Mouse (Mus musculus): ENCODE measurements at regions not wholly inside any gene's neighbourhood (a gene's known extent, or its start where the extent isn't known, plus 50 kb on each side); places are given as distances from the start of the nearest gene placed in this dataset.

DNA sequence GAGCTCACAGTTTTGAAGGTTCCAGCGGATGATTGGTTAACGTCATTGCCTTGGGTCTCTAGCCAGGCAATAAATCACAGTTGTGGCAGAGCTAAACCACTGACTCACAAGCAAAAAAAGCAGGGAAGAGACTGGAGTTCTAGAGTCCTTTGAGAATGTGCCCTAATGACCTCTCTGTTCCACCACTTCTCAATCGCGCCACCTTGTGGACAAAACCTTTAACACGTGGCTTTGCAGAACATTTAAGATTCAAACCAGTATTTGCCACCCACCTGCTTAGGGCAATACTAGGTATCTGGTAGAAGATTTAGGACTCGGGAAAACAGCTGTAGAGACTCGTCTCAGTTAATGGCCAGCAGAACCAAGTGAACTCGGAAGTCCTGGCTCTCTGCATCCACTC is 254.8 kb upstream of the Gjb5 start:
- ATAC-seq (ENCODE audit: low FRiP score, low TSS enrichment) = no peak
- no peaks in the 10 kb centered on the region for H3K36me3 ChIP-seq (ENCODE audit: insufficient read depth, low read length)

DNA sequence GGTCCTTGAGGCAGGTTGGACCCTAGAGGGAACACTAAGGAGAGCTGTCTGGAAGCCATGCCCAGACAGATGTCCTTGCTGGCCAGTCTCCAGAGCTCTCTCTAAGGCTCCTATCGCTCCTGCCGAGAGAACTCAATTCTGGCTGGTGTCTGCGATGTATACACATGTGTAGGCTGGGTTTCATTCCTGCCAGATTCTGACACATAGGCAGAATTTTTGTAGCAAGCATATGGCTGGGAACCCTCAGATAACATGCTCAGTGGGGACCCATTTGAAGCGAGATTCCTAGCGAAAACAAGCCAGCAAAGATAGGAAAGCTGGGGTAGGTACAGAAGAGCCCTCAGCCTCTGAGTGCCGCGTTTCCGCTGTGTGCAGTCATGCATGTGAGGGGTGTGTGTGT is 242.9 kb upstream of the Gjb5 start:
- WGBS = 56% methylated on average over 8 of the region's 8 CpGs
- H3K4me3 ChIP-seq (ENCODE audit: low read length) = no peak overlapping the region
- no peak overlapping the region for H3K27ac ChIP-seq (ENCODE audit: low read length)
- H3K27me3 ChIP-seq (ENCODE audit: insufficient read depth, low read length) = no peaks in the 10 kb centered on the region
- H3K4me2 ChIP-seq (replicated peaks; ENCODE audit: low read depth, low read length) = no peak overlapping the region
- no peak overlapping the region for H3K9ac ChIP-seq (replicated peaks; ENCODE audit: low read length)
- H3K36me3 ChIP-seq (ENCODE audit: insufficient read depth, low read length) = no peaks in the 10 kb centered on the region
- no peak for ATAC-seq (ENCODE audit: low FRiP score, low TSS enrichment)
- no peaks in the 10 kb centered on the region for H3K9me3 ChIP-seq (ENCODE audit: low read length)
- no peaks in the 10 kb centered on the region for H3K4me1 ChIP-seq (ENCODE audit: insufficient read depth, low read length)

More for the DNA sequence above, 254.8 kb upstream of the Gjb5 start:
- 46% methylated on average over 8 of the region's 8 CpGs for WGBS
- Histone ChIP-seq H3K27me3 (ENCODE audit: insufficient read depth, low read length) (no peaks in the 10 kb centered on the region), H3K4me2 (replicated peaks; ENCODE audit: low read depth, low read length) (no peak overlapping the region), H3K27ac (ENCODE audit: low read length) (no peak overlapping the region), H3K4me1 (ENCODE audit: insufficient read depth, low read length) (no peaks in the 10 kb centered on the region), H3K9ac (replicated peaks; ENCODE audit: low read length) (no peak overlapping the region), H3K9me3 (ENCODE audit: low read length) (no peaks in the 10 kb centered on the region), H3K4me3 (ENCODE audit: low read length) (no peak overlapping the region)

DNA sequence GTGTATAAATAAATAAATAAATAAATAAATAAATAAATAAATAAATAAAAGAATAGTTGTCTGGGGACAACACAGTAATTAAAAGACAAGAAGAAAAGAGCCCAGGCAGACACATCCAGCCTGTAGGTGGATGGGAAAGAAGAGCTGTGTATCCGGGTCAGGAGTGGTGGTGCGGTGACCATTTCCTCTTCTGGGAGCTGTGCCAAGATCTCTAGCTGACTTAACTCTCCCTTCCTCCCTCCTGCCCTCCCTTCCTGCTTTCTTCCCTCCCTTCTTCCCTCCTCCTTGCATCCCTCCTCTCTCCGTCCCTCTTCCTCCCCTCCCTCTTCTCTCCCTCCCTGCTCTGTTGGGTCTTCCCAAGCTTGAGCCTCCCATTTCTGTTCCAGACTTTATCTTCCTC is 240.6 kb upstream of the Gjb5 start:
- Histone ChIP-seq H3K27me3 (ENCODE audit: insufficient read depth, low read length) (no peaks in the 10 kb centered on the region), H3K4me3 (ENCODE audit: low read length) (no peak overlapping the region), H3K4me2 (replicated peaks; ENCODE audit: low read depth, low read length) (no peak overlapping the region), H3K27ac (ENCODE audit: low read length) (no peak overlapping the region), H3K4me1 (ENCODE audit: insufficient read depth, low read length) (no peaks in the 10 kb centered on the region), H3K9ac (replicated peaks; ENCODE audit: low read length) (no peak overlapping the region), H3K9me3 (ENCODE audit: low read length) (no peaks in the 10 kb centered on the region), H3K36me3 (ENCODE audit: insufficient read depth, low read length) (no peaks in the 10 kb centered on the region)
- ATAC-seq (ENCODE audit: low FRiP score, low TSS enrichment) = no peak
- WGBS = 24% methylated on average over 3 of the region's 3 CpGs

DNA sequence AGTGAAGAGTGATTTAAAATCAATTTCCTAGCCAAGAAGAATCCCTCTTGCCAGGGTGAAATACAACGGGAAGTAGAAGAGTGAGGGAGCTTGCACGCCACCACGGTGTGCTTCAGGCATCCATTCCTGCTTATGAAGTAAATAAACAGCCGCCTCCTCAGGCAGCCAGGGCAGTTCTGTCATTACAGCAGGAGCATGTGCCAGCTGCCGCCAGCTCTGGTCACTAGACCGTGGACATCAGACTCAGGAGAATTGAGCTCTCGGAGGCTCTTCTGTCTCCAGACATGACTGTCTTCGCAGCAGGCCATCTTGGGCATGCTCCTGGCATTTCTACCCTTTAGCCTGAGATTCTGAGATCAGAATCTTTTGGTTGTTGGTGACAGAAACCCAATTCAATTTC is 236.1 kb upstream of the Gjb5 start:
- H3K4me3 ChIP-seq (ENCODE audit: low read length) = no peak overlapping the region
- ATAC-seq (ENCODE audit: low FRiP score, low TSS enrichment) = no peak
- no peaks in the 10 kb centered on the region for H3K4me1 ChIP-seq (ENCODE audit: insufficient read depth, low read length)
- no peak overlapping the region for H3K27ac ChIP-seq (ENCODE audit: low read length)
- H3K9me3 ChIP-seq (ENCODE audit: low read length) = no peaks in the 10 kb centered on the region
- no peaks in the 10 kb centered on the region for H3K27me3 ChIP-seq (ENCODE audit: insufficient read depth, low read length)
- H3K4me2 ChIP-seq (replicated peaks; ENCODE audit: low read depth, low read length) = no peak overlapping the region
- H3K36me3 ChIP-seq (ENCODE audit: insufficient read depth, low read length) = no peaks in the 10 kb centered on the region
- no peak overlapping the region for H3K9ac ChIP-seq (replicated peaks; ENCODE audit: low read length)
- WGBS = 37% methylated on average over 8 of the region's 8 CpGs

DNA sequence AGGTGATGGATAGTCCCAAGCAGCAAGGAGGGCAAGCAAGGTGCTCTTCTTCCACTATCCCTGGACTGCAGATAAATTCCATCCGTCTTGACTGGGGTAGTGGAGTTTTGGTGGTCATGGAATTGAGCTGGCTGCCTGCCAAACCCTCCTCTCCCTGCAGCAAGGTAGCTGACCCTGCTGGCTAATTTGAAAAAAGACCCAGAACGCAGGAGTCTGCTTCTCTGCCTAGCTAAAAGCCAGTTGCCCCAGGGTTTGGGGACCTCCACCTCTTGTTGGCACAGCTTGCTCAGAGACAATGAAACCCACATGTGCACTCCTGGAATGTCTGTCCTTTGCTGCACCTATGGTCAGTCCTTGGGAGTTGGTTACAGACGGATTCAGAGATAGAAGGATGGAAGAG is 233.6 kb upstream of the Gjb5 start:
- ATAC-seq (ENCODE audit: low FRiP score, low TSS enrichment) = no peak
- Histone ChIP-seq H3K27ac (ENCODE audit: low read length) (no peak overlapping the region), H3K4me2 (replicated peaks; ENCODE audit: low read depth, low read length) (no peak overlapping the region), H3K4me1 (ENCODE audit: insufficient read depth, low read length) (no peaks in the 10 kb centered on the region), H3K4me3 (ENCODE audit: low read length) (no peak overlapping the region), H3K9me3 (ENCODE audit: low read length) (no peaks in the 10 kb centered on the region), H3K9ac (replicated peaks; ENCODE audit: low read length) (no peak overlapping the region), H3K27me3 (ENCODE audit: insufficient read depth, low read length) (no peaks in the 10 kb centered on the region), H3K36me3 (ENCODE audit: insufficient read depth, low read length) (no peaks in the 10 kb centered on the region)
- 36% methylated on average over 3 of the region's 3 CpGs for WGBS

DNA sequence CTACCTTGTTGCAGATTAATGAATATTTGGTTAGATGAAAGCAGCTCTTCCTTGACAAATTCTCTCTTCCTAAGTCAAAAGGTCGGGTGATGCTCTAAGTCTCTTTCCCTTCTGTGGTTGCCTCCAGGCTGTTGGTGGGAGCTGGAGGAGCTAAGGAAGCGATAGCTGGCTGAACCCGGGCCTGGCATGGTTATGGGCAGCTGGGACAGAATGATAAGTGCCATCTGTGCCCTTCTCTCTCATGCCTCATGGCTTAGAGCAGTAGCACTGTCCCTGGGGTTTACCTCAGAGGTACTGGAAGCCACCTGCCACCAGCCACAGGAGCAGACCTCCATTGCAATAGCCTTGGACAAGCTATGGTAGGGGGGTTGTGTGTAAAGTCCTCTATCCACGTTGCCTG is 228.8 kb upstream of the Gjb5 start:
- WGBS = 65% methylated on average over 4 of the region's 4 CpGs
- no peaks in the 10 kb centered on the region for H3K4me1 ChIP-seq (ENCODE audit: insufficient read depth, low read length)
- no peak for ATAC-seq (ENCODE audit: low FRiP score, low TSS enrichment)

DNA sequence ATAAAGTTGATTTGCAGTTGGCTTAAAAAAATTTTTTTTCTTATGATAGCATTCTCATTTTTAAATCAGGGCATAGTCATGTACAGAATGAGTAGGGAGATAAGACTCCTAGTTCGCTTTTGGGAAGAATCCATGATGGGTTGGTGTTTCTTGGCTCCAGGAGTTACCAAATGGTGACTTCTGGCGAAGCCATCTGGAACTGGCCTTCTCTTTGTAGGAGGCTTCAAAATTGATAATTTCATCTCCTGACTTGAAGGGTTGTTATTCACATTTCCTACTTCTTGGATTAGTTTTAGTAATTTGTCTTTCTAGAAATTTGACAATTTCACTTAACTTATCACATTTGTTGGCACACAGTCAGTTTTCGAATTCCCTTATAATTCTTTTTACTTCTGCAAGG is 218.5 kb upstream of the Gjb5 start:
- Histone ChIP-seq H3K27me3 (ENCODE audit: insufficient read depth, low read length) (no peaks in the 10 kb centered on the region), H3K4me1 (ENCODE audit: insufficient read depth, low read length) (no peaks in the 10 kb centered on the region), H3K9me3 (ENCODE audit: low read length) (no peaks in the 10 kb centered on the region), H3K4me3 (ENCODE audit: low read length) (no peak overlapping the region), H3K4me2 (replicated peaks; ENCODE audit: low read depth, low read length) (no peak overlapping the region), H3K9ac (replicated peaks; ENCODE audit: low read length) (no peak overlapping the region), H3K36me3 (ENCODE audit: insufficient read depth, low read length) (no peaks in the 10 kb centered on the region), H3K27ac (ENCODE audit: low read length) (no peak overlapping the region)
- no peak for ATAC-seq (ENCODE audit: low FRiP score, low TSS enrichment)
- 84% methylated on average over 3 of the region's 3 CpGs for WGBS

More for the DNA sequence above, 228.8 kb upstream of the Gjb5 start:
- Histone ChIP-seq H3K9me3 (ENCODE audit: low read length) (no peaks in the 10 kb centered on the region), H3K9ac (replicated peaks; ENCODE audit: low read length) (no peak overlapping the region), H3K4me2 (replicated peaks; ENCODE audit: low read depth, low read length) (no peak overlapping the region), H3K27me3 (ENCODE audit: insufficient read depth, low read length) (no peaks in the 10 kb centered on the region), H3K36me3 (ENCODE audit: insufficient read depth, low read length) (no peaks in the 10 kb centered on the region), H3K27ac (ENCODE audit: low read length) (no peak overlapping the region), H3K4me3 (ENCODE audit: low read length) (no peak overlapping the region)

DNA sequence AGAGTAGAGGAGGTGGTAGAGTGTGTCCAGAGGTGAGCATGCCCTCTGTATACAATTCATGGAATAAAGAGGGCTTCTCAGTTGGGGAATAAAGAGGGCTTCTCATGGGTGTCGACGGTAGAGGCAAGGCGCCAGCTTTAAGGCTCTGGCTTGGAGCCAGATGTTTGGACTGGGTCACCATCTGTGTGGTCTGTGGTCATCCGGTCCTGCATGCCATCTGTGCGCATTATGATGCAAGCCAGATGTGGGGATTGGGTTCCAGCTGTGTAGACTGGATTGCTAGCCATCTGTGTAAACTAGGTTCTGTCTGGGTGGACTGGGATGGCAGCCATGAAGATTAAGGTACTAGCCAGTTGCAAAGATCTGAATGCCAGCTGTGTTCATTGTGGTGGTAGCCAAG is 204.6 kb upstream of the Gjb5 start:
- WGBS = 82% methylated on average over 5 of the region's 5 CpGs
- H3K36me3 ChIP-seq (ENCODE audit: insufficient read depth, low read length) = no peaks in the 10 kb centered on the region
- no peak overlapping the region for H3K4me2 ChIP-seq (replicated peaks; ENCODE audit: low read depth, low read length)
- no peaks in the 10 kb centered on the region for H3K4me1 ChIP-seq (ENCODE audit: insufficient read depth, low read length)
- no peaks in the 10 kb centered on the region for H3K27me3 ChIP-seq (ENCODE audit: insufficient read depth, low read length)
- ATAC-seq (ENCODE audit: low FRiP score, low TSS enrichment) = no peak
- H3K9me3 ChIP-seq (ENCODE audit: low read length) = no peaks in the 10 kb centered on the region
- no peak overlapping the region for H3K27ac ChIP-seq (ENCODE audit: low read length)
- no peak overlapping the region for H3K4me3 ChIP-seq (ENCODE audit: low read length)
- H3K9ac ChIP-seq (replicated peaks; ENCODE audit: low read length) = no peak overlapping the region

DNA sequence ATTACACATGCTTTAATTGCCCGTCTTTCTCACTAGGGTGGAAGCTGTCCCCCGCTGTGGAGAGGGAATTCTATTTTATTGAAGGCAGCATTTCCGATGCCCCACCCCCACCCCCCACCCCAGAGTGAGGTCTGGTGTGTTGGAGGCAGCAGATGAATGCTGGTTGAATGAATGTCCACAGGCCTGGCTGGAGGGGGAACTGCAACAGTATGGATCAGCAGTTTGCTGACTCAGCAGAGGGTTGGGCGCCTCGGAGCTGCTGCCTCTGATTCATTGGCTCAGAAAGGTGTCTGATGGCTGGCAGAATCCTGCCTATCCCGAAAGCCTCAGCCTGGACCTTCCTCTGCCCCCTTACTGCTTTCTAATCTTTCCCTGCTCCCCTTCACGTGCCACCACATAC is 200.6 kb upstream of the Gjb5 start:
- peak; percentile 27; the same call in 1 of the 2 replicates for ATAC-seq (ENCODE audit: low FRiP score, low TSS enrichment)
- 36% methylated on average over 7 of the region's 7 CpGs for WGBS

DNA sequence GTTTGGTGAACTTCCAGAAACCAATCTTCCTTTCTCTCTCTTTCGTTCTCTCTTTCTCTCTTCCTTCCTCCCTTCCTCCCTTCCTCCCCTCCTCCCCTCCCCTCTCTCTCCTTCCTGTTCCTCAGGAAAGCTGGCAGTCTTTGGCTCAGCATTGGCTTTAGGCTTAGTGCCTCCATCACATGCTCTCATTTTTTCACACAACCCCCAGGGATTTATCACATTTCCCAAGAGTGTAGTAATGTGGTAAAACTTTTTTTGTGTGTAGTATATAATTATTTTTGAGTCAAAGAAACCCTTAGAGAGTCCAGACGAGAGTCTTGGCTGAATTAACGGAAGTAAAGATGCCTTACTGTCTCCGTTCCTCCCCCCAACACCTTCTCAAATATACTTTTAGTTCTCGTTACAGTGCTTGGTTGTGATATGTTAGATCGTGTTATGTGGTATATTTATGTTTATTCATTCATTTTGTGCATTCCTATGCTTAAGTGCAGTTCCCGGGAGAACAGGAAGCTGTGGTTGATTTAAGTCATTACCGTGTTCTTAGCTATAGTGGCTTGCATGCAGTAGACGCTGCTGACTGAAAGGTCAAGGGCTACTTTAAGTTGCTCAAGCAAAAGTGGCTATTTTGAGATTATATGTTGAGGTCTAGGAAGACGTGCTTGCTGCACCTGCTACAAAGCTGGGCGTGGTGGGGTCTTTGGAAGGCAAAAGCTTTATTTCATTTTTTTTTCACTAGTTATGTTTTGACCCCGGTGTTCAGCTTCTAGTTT is 194.7 kb upstream of the Gjb5 start:
- H3K4me1 ChIP-seq (ENCODE audit: insufficient read depth, low read length) = no peaks in the 10 kb centered on the region
- no peak overlapping the region for H3K4me2 ChIP-seq (replicated peaks; ENCODE audit: low read depth, low read length)
- WGBS = 78% methylated on average over 12 of the region's 12 CpGs
- no peaks in the 10 kb centered on the region for H3K27me3 ChIP-seq (ENCODE audit: insufficient read depth, low read length)
- H3K27ac ChIP-seq (ENCODE audit: low read length) = no peak overlapping the region
- ATAC-seq (ENCODE audit: low FRiP score, low TSS enrichment) = no peak
- H3K36me3 ChIP-seq (ENCODE audit: insufficient read depth, low read length) = no peaks in the 10 kb centered on the region
- H3K9ac ChIP-seq (replicated peaks; ENCODE audit: low read length) = no peak overlapping the region
- no peak overlapping the region for H3K4me3 ChIP-seq (ENCODE audit: low read length)
- H3K9me3 ChIP-seq (ENCODE audit: low read length) = no peaks in the 10 kb centered on the region

More for the DNA sequence above, 200.6 kb upstream of the Gjb5 start:
- no peaks in the 10 kb centered on the region for H3K36me3 ChIP-seq (ENCODE audit: insufficient read depth, low read length)
- H3K27ac ChIP-seq (ENCODE audit: low read length) = no peak overlapping the region
- no peaks in the 10 kb centered on the region for H3K9me3 ChIP-seq (ENCODE audit: low read length)
- no peak overlapping the region for H3K9ac ChIP-seq (replicated peaks; ENCODE audit: low read length)
- no peak overlapping the region for H3K4me3 ChIP-seq (ENCODE audit: low read length)
- H3K4me1 ChIP-seq (ENCODE audit: insufficient read depth, low read length) = no peaks in the 10 kb centered on the region
- H3K4me2 ChIP-seq (replicated peaks; ENCODE audit: low read depth, low read length) = no peak overlapping the region
- H3K27me3 ChIP-seq (ENCODE audit: insufficient read depth, low read length) = no peaks in the 10 kb centered on the region

Data from kidney, embryonic 16.5 days (tissue).